Mouse (Mus musculus) spleen, adult 2 months (tissue): ENCODE measurements around the gene Rnf6. TPM values are rescaled to one million over a fixed set of nuclear protein-coding genes. Genes with fewer than 3 reads are reported as not detected.

Experiments
- DNase-seq, 2 experiments: peaks; one replicate each; pipeline versions ENCODE4 v3.0.0 to v3.0.0-alpha.2; 2012 to 2021; ENCODE audit warnings: low spot score in 2 of 2, low read depth in 1 of 2
- H3K27ac ChIP-seq: fragments of 200-500 bp; 2 replicates; pipeline ENCODE4 v1.5.1; 2012; ENCODE audit warnings: low read length, inconsistent platforms; ENCODE audit not compliant: insufficient read depth
- H3K27me3 ChIP-seq: fragments of 200-500 bp; 2 replicates; pipeline ENCODE4 v1.6.1; 2012; ENCODE audit warnings: mild to moderate bottlenecking, moderate library complexity, low read length, inconsistent platforms; ENCODE audit not compliant: control insufficient read depth, insufficient read depth
- H3K36me3 ChIP-seq: fragments of 200-500 bp; 2 replicates; pipeline ENCODE4 v1.6.1; 2012; ENCODE audit warnings: mild to moderate bottlenecking, low read length, inconsistent platforms; ENCODE audit not compliant: control insufficient read depth, insufficient read depth
- H3K4me1 ChIP-seq: fragments of 200-500 bp; 2 replicates; pipeline ENCODE4 v1.6.1; 2011; ENCODE audit warnings: inconsistent platforms; ENCODE audit not compliant: control insufficient read depth, insufficient read depth, insufficient read length
- H3K4me3 ChIP-seq: fragments of 200-500 bp; 2 replicates; pipeline ENCODE4 v1.5.1; 2011; ENCODE audit warnings: mild to moderate bottlenecking, inconsistent platforms; ENCODE audit not compliant: insufficient read depth, insufficient read length; ENCODE audit errors: extremely low read depth
- CTCF ChIP-seq: fragments of 200-500 bp; IDR thresholded peaks from 2 replicates; pipeline ENCODE4 v1.5.1; 2011; ENCODE audit warnings: mild to moderate bottlenecking, inconsistent platforms; ENCODE audit not compliant: insufficient read depth, insufficient read length, insufficient replicate concordance; ENCODE audit errors: extremely low read depth
- POLR2A ChIP-seq: fragments of 200-500 bp; IDR thresholded peaks from 2 replicates; pipeline ENCODE4 v1.6.1; 2011; ENCODE audit warnings: low read depth, low read length, inconsistent platforms
- WGBS: fragments of 180-500 bp; shearing (Covaris S2); methylation state at CpG from one replicate; pipeline ENCODE4 v1.1.7; 2018; 5-methylcytosine and 5-hydroxymethylcytosine counted together
- polyA plus RNA-seq: library from polyadenylated mRNA; depleted of rRNA; stranded (reverse); fragments of >200 nt; gene quantifications from 2 replicates; pipeline ENCODE4 v1.2.3, GENCODE M21; 2012

Rnf6 gene
- polyA plus RNA-seq, 1 experiment, result 12.9 TPM

- WGBS, result 36% methylated on average over 2 of the region's 2 CpGs
- DNase-seq, result no peak
- H3K27ac ChIP-seq, result no peak overlapping the region
- H3K27me3 ChIP-seq, result no peaks in the 10 kb centered on the region
- no peak for TF ChIP-seq CTCF
- TF ChIP-seq POLR2A, result no peak
- H3K4me3 ChIP-seq, result no peak overlapping the region
- H3K36me3 ChIP-seq, result peaks cover 15% of the 10 kb centered on the region
- no peaks in the 10 kb centered on the region for H3K4me1 ChIP-seq
Observed at GRCm38 (mm10) chr5:146203921-146204320, 17.4 kb downstream of the Rnf6 start.

- H3K4me1 ChIP-seq, result no peaks in the 10 kb centered on the region
- WGBS, result 96% methylated on average over 6 of the region's 6 CpGs
- DNase-seq, result no peak
- TF ChIP-seq CTCF (no peak), POLR2A (no peak)
- no peak overlapping the region for H3K4me3 ChIP-seq
- peaks cover 6% of the 10 kb centered on the region for H3K36me3 ChIP-seq
- no peak overlapping the region for H3K27ac ChIP-seq
- H3K27me3 ChIP-seq, result no peaks in the 10 kb centered on the region
Observed at GRCm38 (mm10) chr5:146200580-146200979, 20.8 kb downstream of the Rnf6 start.

GRCm38 (mm10) chr5:146199540-146199939 is 21.8 kb downstream of the Rnf6 start:
- no peak for TF ChIP-seq CTCF
- WGBS, result 59% methylated on average over 2 of the region's 2 CpGs
- no peak for DNase-seq
- H3K36me3 ChIP-seq, result peaks cover 2% of the 10 kb centered on the region
- H3K4me3 ChIP-seq, result no peak overlapping the region
- no peaks in the 10 kb centered on the region for H3K4me1 ChIP-seq
- no peaks in the 10 kb centered on the region for H3K27me3 ChIP-seq
- no peak overlapping the region for H3K27ac ChIP-seq

- no peak for DNase-seq
- TF ChIP-seq POLR2A, result no peak
- TF ChIP-seq CTCF, result no peak
- Histone ChIP-seq H3K4me3 (no peak overlapping the region), H3K27me3 (no peaks in the 10 kb centered on the region), H3K4me1 (no peaks in the 10 kb centered on the region), H3K36me3 (peaks cover 2% of the 10 kb centered on the region), H3K27ac (no peak overlapping the region)
Observed at GRCm38 (mm10) chr5:146199073-146199472, 22.3 kb downstream of the Rnf6 start.

- no peak for DNase-seq
- H3K4me1 ChIP-seq, result no peaks in the 10 kb centered on the region
- H3K27ac ChIP-seq, result no peak overlapping the region
- H3K36me3 ChIP-seq, result no peaks in the 10 kb centered on the region
- H3K4me3 ChIP-seq, result no peak overlapping the region
- no peaks in the 10 kb centered on the region for H3K27me3 ChIP-seq
- TF ChIP-seq POLR2A, result no peak
- 85% methylated on average over 8 of the region's 8 CpGs for WGBS
Observed at GRCm38 (mm10) chr5:146193360-146193759, 28.0 kb downstream of the Rnf6 start.

- Histone ChIP-seq H3K36me3 (no peaks in the 10 kb centered on the region), H3K4me3 (no peak overlapping the region), H3K27ac (no peak overlapping the region), H3K4me1 (no peaks in the 10 kb centered on the region), H3K27me3 (no peaks in the 10 kb centered on the region)
- 56% methylated on average over 3 of the region's 3 CpGs for WGBS
- no peak for DNase-seq
- no peak for TF ChIP-seq CTCF
- TF ChIP-seq POLR2A, result no peak
Observed at GRCm38 (mm10) chr5:146190501-146191269, 30.7 kb downstream of the Rnf6 start.

GRCm38 (mm10) chr5:146190093-146190492 is 31.3 kb downstream of the Rnf6 start:
- no peaks in the 10 kb centered on the region for H3K36me3 ChIP-seq
- no peaks in the 10 kb centered on the region for H3K4me1 ChIP-seq
- DNase-seq, result no peak
- WGBS, result 52% methylated on average over 4 of the region's 4 CpGs
- no peak overlapping the region for H3K4me3 ChIP-seq
- H3K27me3 ChIP-seq, result no peaks in the 10 kb centered on the region
- TF ChIP-seq CTCF, result no peak
- no peak for TF ChIP-seq POLR2A
- H3K27ac ChIP-seq, result no peak overlapping the region

- Histone ChIP-seq H3K27ac (no peak overlapping the region), H3K27me3 (no peaks in the 10 kb centered on the region), H3K36me3 (no peaks in the 10 kb centered on the region), H3K4me1 (no peaks in the 10 kb centered on the region), H3K4me3 (no peak overlapping the region)
- WGBS, result 83% methylated on average over 7 of the region's 7 CpGs
- no peak for DNase-seq
- TF ChIP-seq POLR2A, result no peak
- no peak for TF ChIP-seq CTCF
Observed at GRCm38 (mm10) chr5:146188712-146189111, 32.6 kb downstream of the Rnf6 start.
